Mouse (Mus musculus) heart, embryonic 16.5 days (tissue): ENCODE measurements around the gene Fbxo10. TPM values are rescaled to one million over a fixed set of nuclear protein-coding genes. Genes with fewer than 3 reads are reported as not detected.
"Not testable (repeated sequence)": the region's sequence is repeated elsewhere in the genome, so short reads cannot be mapped to it uniquely, and the experiment has no call there.

ENCODE experiments used
- ATAC-seq: fragments of 200-750 bp; cut with Nextera tagmentation; replicated peaks from 2 replicates; pipeline ENCODE4 v1.8.0; 2017; ENCODE audit warnings: moderate number of reproducible peaks; ENCODE audit not compliant: insufficient read depth, low FRiP score; ENCODE audit errors: extremely low read depth
- H3K27ac ChIP-seq: fragments of 300-500 bp; sonication (generic); 2 replicates; pipeline ENCODE4 v1.5.1; 2014; ENCODE audit warnings: mild to moderate bottlenecking, low read length, control low read depth, moderate library complexity
- H3K27me3 ChIP-seq: fragments of 300-500 bp; sonication (generic); 2 replicates; pipeline ENCODE4 v1.6.1; 2014; ENCODE audit warnings: low read length, mixed read lengths; ENCODE audit not compliant: control insufficient read depth, insufficient read depth
- H3K36me3 ChIP-seq: fragments of 300-500 bp; sonication (generic); 2 replicates; pipeline ENCODE4 v1.6.1; 2014; ENCODE audit not compliant: control insufficient read depth, insufficient read depth
- H3K4me1 ChIP-seq: fragments of 300-500 bp; sonication (generic); 2 replicates; pipeline ENCODE4 v1.6.1; 2014; ENCODE audit warnings: low read length, mixed read lengths; ENCODE audit not compliant: control insufficient read depth, insufficient read depth
- H3K4me2 ChIP-seq: fragments of 300-500 bp; sonication (generic); 2 replicates; pipeline ENCODE4 v1.6.1; 2014; ENCODE audit warnings: low read depth, mild to moderate bottlenecking, control low read depth, low read length
- H3K4me3 ChIP-seq: fragments of 300-500 bp; sonication (generic); 2 replicates; pipeline ENCODE4 v1.5.1; 2014; ENCODE audit warnings: mild to moderate bottlenecking, control low read depth, low read length
- H3K9ac ChIP-seq: fragments of 300-500 bp; sonication (generic); 2 replicates; pipeline ENCODE4 v1.6.1; 2014; ENCODE audit warnings: low read length, control low read depth
- H3K9me3 ChIP-seq: fragments of 300-500 bp; sonication (generic); replicated peaks from 2 replicates; pipeline ENCODE4 v1.6.1; 2016; ENCODE audit warnings: low read length; ENCODE audit not compliant: control insufficient read depth
- WGBS: fragments of 180-500 bp; shearing (Covaris S2); extraction: QIAGEN DNeasy Blood & Tissue Kit; methylation state at CpG from one replicate; pipeline ENCODE4 v1.1.7; 2014; 5-methylcytosine and 5-hydroxymethylcytosine counted together
- polyA plus RNA-seq: library from polyadenylated mRNA; unstranded; fragments of >200 nt; fragmentation: Nextera tagmentation; extraction: Ambion mirVana; gene quantifications from 2 replicates; pipeline ENCODE4 v1.2.1, GENCODE M21; 2015

Gene Fbxo10
- polyA plus RNA-seq, 1 experiment from 2014 or later = 22.5 TPM

GRCm38 (mm10) chr4:44994776-44995175 is 89.6 kb downstream of the Fbxo10 start:
- no peaks in the 10 kb centered on the region for H3K27me3 ChIP-seq
- no peak overlapping the region for H3K4me3 ChIP-seq
- no peak overlapping the region for H3K27ac ChIP-seq
- 83% methylated on average over 18 of the region's 18 CpGs for WGBS
- no peak overlapping the region for H3K4me2 ChIP-seq
- H3K4me1 ChIP-seq = no peaks in the 10 kb centered on the region
- peaks cover 20% of the 10 kb centered on the region for H3K36me3 ChIP-seq
- no peaks in the 10 kb centered on the region for H3K9me3 ChIP-seq
- no peak for ATAC-seq
- H3K9ac ChIP-seq = no peak overlapping the region

GRCm38 (mm10) chr4:44993847-44994246 is 90.6 kb downstream of the Fbxo10 start:
- no peaks in the 10 kb centered on the region for H3K9me3 ChIP-seq
- H3K27ac ChIP-seq = no peak overlapping the region
- 83% methylated on average over 9 of the region's 9 CpGs for WGBS
- H3K4me3 ChIP-seq = no peak overlapping the region
- H3K4me1 ChIP-seq = no peaks in the 10 kb centered on the region
- H3K9ac ChIP-seq = no peak overlapping the region
- H3K4me2 ChIP-seq = no peak overlapping the region
- H3K27me3 ChIP-seq = no peaks in the 10 kb centered on the region
- ATAC-seq = no peak
- H3K36me3 ChIP-seq = peaks cover 21% of the 10 kb centered on the region

DNA sequence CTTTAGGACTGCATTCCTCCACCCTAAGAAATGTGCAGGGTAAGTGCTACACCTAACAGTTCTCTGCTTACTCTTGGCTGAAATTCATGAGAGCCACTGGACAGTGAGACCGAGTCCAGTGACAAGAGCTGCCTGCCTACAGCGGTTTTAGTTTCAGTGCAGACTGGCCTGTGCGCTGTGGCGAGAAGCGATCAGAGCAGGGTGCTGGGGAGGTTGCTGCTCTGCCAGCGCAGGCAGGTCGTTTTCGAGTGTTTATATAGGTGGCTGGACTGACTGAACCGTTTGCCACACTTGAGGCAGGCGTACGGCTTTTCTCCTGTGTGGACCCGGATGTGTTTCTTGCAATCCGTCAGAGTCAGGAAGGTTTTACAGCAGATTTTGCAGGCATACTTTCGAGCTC is 91.2 kb downstream of the Fbxo10 start:
- not testable (repeated sequence) for ATAC-seq, H3K27me3 ChIP-seq, H3K9me3 ChIP-seq, H3K27ac ChIP-seq, H3K9ac ChIP-seq, H3K4me2 ChIP-seq, H3K4me1 ChIP-seq, H3K4me3 ChIP-seq
- H3K36me3 ChIP-seq = peaks cover 25% of the 10 kb centered on the region
- WGBS = 78% methylated on average over 14 of the region's 14 CpGs

GRCm38 (mm10) chr4:44992330-44992729 is 92.1 kb downstream of the Fbxo10 start:
- WGBS = 89% methylated on average over 11 of the region's 11 CpGs
- H3K4me2 ChIP-seq, H3K9me3 ChIP-seq, H3K27me3 ChIP-seq, ATAC-seq, H3K4me1 ChIP-seq, H3K4me3 ChIP-seq, H3K9ac ChIP-seq, H3K27ac ChIP-seq: not testable (repeated sequence)
- peaks cover 28% of the 10 kb centered on the region for H3K36me3 ChIP-seq

DNA sequence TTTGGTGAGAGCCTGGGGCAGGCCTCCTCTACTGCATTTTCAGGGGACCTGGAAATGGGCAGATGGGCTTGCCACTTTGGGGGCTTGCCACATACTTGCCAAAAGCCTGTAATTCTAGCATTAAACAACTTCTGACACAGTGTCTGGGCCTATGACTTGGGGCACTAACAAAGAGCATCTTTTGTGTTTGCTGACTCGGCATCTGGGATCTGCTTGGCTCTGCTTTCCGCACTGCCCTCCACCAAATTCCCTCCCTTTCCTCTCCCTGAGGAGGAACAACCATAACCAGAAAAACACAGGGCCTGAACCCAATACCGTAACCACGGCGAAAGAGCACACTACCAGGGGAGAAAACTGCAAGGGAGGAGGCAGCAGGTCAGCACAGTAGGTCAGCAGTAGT is 93.8 kb downstream of the Fbxo10 start:
- ATAC-seq = no peak
- Histone ChIP-seq H3K9me3 (no peaks in the 10 kb centered on the region), H3K4me2 (no peak overlapping the region), H3K9ac (no peak overlapping the region), H3K4me3 (no peak overlapping the region), H3K27me3 (no peaks in the 10 kb centered on the region), H3K27ac (no peak overlapping the region), H3K4me1 (no peaks in the 10 kb centered on the region), H3K36me3 (peaks cover 34% of the 10 kb centered on the region)
- WGBS = 91% methylated on average over 5 of the region's 5 CpGs

Other genes starting within 250 kb of the Fbxo10 start
- 97.7 and 107 TPM in 2 replicates for gene Grhpr, start 103.2 kb downstream of the Fbxo10 start, polyA plus RNA-seq
- gene Zbtb5, start 72.2 kb downstream of the Fbxo10 start, polyA plus RNA-seq = 14.0 and 15.7 TPM in 2 replicates
- 80.2 and 90.4 TPM in 2 replicates for gene Polr1e, start 66.0 kb downstream of the Fbxo10 start, polyA plus RNA-seq
- 243 and 262 TPM in 2 replicates for gene Tomm5, start 23.5 kb upstream of the Fbxo10 start, polyA plus RNA-seq
- gene Frmpd1, start 100.3 kb upstream of the Fbxo10 start, polyA plus RNA-seq = 1.2 and 1.4 TPM in 2 replicates
- 8.7 and 10.1 TPM in 2 replicates for gene Trmt10b, start 212.5 kb upstream of the Fbxo10 start, polyA plus RNA-seq